Mouse (Mus musculus) small intestine, adult 2 months (tissue): Measurements from ENCODE around the gene Ftsj3.

Experiments
- CTCF ChIP-seq: fragments of 200-500 bp; IDR thresholded peaks from 2 replicates; pipeline ENCODE4 v1.5.1; 2012; ENCODE audit warnings: low read depth, mild to moderate bottlenecking, control low read depth, inconsistent platforms, low read length, moderate library complexity, mixed read lengths; ENCODE audit not compliant: insufficient replicate concordance, insufficient read length; ENCODE audit errors: extremely low read depth
- POLR2A ChIP-seq: fragments of 200-500 bp; IDR thresholded peaks from 2 replicates; pipeline ENCODE4 v1.6.1; 2012; ENCODE audit warnings: low read depth, mild to moderate bottlenecking, control low read depth, inconsistent platforms, low read length, moderate library complexity

DNA sequence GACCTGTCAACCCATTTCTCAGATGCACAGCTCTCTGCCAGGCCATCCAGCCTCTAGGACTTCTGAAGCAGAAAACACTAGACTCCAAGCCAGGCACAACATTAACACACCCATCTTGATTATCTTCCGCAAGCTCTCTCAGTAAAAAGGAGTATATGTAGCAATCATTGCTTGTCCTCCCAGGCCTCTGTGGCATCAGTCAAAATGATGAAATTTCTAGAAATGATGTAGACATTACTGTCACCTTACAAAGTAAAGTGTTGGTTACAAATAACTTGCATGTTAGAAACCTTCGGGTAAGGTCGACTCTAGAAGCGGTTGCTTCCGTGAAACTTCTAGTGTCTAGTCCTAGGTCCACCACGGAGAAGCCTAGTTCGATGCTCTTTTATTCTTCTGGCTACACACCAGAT lies 40.4 kb downstream of the Ftsj3 start:
- no peak for TF ChIP-seq CTCF
- TF ChIP-seq POLR2A: no peak
